Mouse (Mus musculus) ES-E14 (cell line): ENCODE results near the gene Palm3.

ENCODE experiments used
- CHD2 ChIP-seq: IDR thresholded peaks from 2 replicates; pipeline ENCODE4 v1.6.1; 2014; ENCODE audit warnings: mild to moderate bottlenecking, low read depth, low read length, inconsistent platforms
- ZNF384 ChIP-seq: IDR thresholded peaks from 2 replicates; pipeline ENCODE4 v1.6.1; 2012; ENCODE audit warnings: low read depth, low read length, inconsistent platforms

GRCm38 (mm10) chr8:83977646-83978045 lies 43.6 kb upstream of the Palm3 start:
- TF ChIP-seq ZNF384 = no peak
- TF ChIP-seq CHD2 = no peak
